Mouse (Mus musculus): ENCODE measurements at regions not wholly inside any gene's neighbourhood (a gene's known extent, or its start where the extent isn't known, plus 50 kb on each side); places are given as distances from the start of the nearest gene placed in this dataset.
"Not testable (repeated sequence)": the region's sequence is repeated elsewhere in the genome, so short reads cannot be mapped to it uniquely, and the experiment has no call there.

DNA sequence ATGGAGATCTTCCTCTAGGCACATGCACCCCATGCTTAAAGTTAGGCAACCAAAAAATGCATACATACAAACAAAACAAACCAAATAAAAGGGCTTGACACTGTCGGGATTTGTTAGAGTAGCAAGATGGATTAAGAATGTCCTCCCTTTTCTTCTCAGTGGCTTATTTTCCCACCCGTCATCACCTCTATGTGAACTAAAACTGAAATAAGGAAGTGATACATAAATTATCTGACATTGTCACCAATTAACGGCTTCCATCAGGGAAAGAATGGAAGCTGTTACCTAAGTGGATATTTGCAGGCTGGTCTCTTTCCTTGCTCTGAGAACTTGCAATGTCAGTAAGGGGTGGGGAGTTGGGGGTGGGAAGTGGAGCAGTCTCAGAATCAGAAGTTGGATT is 541.5 kb downstream of the Diaph3 start:
- no peak for DNase-seq (ENCODE audit: low read depth, low spot score)

DNA sequence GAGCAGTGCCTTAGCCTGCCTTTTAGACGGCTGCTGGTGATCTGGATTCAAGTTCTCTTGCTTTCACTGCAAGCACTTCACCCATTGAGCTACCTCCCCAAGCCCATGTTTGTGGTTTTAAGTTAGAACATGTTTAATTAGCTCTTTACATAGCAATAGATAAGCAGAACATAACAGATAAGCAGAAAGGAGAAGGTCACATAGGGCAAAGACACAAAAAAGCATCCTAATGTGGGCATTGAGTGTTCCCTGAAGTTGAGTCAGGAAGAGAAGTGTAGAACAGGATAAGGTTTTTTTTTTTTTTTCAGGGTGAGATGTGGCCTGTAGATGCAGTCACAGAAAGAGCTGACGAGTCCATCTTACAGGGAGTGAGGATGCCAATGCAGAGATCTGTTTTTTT is 552.5 kb downstream of the Diaph3 start:
- no peak for DNase-seq (ENCODE audit: low read depth, low spot score)

DNA sequence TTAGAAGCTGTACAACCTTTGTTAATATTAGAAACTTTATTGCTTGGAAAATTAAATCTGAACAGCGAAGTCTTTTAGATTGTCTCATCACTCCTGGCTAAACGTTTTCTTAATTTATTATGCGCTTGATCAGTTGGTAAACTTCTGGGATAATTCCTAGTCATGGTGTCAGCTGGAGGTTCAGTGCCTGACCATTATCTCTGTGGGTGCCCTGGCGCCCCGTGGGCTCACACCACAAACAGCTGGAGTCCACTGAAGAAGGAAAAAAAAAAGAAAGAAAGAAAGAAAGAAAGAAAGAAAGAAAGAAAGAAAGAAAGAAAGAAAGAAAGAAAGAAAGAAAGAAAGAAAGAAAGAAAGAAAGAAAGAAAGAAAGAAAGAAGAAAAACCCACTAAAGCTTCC is 555.1 kb downstream of the Diaph3 start:
- DNase-seq (ENCODE audit: low read depth, low spot score): not testable (repeated sequence)

DNA sequence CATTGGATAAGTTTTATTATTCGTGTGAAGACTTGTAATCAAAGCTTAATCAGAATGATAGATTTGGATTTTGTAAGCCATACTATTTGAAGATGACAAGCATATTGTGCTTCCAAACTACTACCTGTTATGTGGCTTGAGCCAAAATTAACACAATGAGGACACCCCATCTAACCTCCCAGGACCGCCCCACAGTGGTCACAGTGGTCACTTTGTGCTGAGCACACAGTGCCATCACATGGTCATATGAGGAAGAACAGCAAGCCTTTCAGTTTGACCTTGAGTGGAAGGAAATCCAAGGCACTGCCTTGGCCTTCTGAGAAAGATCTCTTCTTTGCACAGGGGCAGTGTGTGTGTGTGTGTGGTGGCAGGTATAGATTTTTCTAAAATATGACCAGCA is 578.3 kb downstream of the Diaph3 start:
- no peak for DNase-seq (ENCODE audit: low read depth, low spot score)

DNA sequence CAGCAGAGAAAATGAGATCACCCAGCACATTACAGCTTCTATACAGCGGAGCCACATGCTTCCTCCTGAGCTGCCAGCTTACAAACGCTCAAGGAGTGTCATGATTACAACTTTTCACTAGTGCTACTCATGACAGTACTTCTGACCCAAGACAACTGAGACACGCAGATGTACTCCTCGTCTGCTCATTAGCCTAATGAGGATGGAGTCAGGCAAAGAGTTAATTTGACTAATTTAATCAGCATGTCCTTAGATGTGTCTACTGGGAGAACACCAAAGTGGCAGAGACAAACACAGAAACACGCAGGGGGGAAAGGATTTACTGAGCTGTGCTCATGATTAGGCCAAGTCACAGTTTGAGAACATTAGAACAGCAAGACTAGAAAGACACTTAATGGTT is 603.0 kb downstream of the Diaph3 start:
- no peak for DNase-seq (ENCODE audit: low read depth, low spot score)

DNA sequence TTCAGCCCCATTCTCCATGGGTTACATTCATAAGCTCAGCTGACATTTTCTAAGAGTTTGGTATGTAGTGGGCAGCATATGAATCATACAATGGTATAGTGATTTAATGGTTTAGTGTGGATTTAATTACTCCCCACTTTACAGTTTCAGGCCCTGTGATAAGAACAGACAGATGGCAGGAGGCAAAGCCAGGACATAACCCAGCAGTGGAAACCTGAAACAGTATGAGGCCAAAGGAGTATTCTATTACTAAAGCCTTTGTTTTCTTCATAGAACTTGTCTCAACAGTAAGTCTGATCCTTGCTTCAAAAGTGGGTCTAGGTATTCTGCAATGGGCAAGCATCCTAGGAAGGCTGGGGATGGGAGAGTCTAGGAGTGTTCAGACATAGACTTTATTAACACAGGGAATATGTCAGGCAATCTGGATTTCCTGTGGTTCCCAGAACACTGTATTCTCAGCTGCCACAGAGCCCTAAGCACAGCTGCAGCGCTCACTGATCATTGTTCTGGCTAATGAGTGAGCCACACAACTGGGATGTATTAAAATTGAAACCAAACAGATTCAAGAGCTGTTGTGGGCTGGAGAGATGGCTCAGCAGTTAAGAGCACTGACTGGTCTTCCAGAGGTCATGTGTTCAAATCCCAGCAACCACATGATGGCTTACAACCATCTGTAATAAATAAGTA is 604.6 kb downstream of the Diaph3 start:
- DNase-seq (ENCODE audit: low read depth, low spot score): no peak

DNA sequence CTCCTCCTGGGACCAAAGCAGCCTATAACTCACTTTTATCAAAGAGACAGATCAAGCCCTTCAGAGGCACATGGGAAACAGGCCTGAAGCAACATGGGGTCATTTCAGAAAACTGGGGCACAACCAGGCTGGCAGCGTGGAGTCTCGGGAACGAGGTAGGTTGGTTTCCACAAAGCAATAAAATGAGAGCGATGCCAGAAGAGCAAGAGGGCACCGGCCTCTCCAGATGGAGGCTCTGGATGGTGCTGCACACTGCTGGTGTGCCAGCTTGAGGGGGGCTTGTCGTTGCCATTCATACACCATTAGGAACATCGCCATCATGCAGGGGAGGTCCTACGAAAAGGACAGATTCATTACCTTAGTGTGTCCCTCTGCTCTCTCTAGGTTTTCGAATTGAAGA is 630.6 kb downstream of the Diaph3 start:
- no peak for DNase-seq (ENCODE audit: low read depth, low spot score)

DNA sequence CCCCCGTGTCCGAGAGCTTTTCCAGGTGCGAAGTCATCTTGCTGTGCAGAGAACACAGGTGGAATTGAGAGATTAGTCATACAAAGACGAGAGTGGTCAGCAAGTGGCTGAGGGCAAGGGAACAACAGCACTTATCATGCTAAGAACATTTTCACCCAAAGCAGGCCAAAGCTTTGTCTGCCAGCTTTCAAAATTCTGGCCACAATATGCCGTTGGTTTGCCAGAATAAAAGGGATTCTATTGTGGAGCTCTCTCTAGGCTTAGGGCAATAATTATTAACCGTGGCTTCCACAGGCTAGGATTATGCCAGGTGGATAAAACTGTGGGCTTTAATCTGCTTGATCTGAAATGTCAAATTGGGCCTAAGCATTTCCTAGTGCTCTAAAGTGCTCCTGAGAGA is 631.3 kb downstream of the Diaph3 start:
- DNase-seq (ENCODE audit: low read depth, low spot score): no peak

DNA sequence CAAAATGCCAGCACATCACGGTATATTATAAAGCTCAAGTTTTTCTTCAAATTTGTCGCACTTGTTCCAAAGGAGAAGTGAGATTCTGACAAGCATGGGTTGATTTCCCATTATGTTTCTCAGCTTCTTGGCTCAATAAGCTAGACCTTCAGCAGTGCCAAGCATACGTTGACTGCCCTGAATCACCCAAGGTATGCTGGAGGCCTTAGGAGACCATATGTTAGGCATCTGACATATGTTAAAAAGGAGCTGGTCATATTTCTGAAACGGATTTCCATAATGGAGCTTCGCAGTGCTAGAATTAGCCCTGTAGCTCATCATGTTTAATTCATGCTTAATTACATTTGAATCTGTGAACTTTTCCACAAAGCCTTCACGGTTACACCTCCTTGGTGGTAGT is 634.7 kb downstream of the Diaph3 start:
- no peak for DNase-seq (ENCODE audit: low read depth, low spot score)

DNA sequence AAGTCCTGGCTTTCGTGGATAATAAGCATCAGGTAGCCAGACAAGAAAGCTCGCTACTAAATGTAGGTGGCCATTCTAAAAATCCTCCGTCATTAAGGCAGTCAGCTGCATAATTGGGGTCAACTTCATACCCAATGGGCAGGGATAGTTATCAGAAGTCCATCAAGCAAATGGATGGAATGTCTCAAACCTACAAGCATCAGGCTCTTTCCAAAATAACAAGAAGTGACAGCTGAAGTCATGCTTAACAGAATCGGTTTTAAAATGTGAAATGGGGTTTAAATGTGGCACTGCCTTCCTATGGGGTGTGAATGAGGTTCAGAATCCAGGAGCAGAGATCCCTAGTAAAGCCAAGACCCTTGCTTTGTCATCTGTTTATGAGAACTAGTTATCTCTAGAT is 650.2 kb downstream of the Diaph3 start:
- DNase-seq (ENCODE audit: low read depth, low spot score): no peak

DNA sequence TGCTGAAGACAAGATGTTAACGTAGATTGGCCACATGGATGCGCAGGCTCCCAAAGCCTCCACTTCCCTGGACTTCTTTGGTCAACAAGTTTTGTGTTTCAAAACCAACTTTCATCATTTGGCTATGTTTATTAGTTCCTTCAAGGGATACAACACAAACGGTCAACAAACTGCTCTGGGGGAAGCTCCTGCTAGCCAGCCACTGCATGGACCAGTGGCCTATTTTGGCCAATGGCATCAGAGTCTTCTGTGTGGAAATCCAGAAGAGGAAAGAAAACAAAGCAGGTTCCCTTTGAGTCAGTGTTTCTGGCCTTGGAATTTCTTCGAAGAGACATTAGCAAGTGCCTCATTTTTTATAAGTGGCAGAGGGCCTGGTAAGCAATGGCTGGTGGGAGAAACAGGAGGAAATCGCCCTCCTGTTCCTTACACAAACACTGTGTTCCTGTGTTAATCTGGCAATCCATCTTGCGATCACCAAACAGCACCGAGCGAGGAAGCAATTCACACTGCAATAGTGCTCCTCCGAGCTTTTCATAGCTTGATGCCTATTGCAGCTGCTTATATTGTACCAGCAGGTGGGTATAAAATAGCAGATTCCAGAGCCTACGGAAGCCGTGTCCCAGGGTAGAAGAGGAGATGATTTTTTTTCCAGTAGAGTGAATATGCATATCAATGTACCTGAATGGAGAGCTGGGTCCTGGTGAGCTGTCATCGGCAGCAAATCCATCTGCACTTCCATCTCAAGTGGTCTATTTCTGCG is 651.0 kb downstream of the Diaph3 start:
- DNase-seq (ENCODE audit: low read depth, low spot score): no peak

DNA sequence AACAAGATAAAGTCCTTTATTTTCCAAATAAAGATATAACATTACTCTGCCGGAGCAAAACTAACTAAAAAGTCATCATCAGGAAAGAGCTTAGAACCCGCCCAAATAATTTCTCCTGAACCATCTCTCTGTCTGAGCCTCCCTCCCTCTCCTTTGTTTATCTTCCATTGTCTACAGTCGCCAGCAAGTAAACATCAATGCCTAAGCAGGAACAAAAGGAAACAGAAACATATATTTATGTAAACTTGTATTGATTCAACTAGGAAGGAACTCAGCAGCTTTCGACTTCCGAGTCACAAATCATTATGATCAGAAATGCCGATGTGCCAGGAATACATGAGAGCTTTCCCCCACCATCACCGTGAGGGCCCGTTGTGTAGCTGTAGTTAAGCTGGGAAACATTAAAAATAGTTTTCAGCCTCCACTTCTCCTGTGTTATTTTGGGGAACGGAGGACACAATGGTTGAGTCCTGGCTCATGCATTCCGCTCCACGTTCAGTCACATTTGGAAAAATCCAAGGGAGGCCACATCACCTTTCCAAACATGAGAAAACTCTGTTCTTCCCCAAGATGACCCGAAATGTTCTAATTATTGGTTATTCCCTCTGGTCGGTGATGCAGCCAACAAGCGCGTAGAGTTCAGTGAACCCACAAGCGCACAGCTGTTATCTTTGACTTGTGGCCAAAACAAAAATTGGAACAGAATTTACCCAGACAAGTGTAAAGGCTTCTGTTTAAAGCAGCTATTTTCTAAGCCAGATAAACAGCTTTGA is 651.8 kb downstream of the Diaph3 start:
- peak; percentile 65 for DNase-seq (ENCODE audit: low read depth, low spot score)

DNA sequence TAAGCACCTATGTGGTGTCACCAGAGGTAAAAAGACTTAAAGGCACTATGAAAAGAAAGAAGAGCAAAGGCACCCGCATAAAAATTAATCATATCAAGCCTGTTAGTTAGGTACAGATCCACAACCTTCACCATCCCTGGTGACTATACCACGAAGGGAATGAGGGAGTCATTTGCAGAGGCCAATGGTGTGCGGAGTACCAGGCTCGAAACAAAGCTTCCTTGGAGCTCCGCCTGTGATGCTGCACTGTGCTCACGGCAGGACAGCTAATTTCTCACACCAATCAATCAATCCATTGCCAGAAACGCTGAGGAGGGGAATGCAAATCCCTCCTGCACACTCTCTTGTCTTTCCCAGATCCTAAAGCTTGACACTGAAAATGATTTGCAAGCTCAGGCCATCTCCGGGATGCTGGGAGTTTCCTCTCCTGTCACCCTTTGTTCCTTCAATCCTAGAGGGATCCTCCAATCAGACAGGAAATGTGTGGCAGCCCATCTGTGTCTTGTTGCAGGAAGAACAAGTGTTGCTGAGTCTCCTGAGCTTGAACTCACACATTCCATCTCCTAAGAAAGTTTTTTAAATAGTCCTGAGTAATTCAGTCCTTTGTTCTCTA is 653.6 kb downstream of the Diaph3 start:
- no peak for DNase-seq (ENCODE audit: low read depth, low spot score)

DNA sequence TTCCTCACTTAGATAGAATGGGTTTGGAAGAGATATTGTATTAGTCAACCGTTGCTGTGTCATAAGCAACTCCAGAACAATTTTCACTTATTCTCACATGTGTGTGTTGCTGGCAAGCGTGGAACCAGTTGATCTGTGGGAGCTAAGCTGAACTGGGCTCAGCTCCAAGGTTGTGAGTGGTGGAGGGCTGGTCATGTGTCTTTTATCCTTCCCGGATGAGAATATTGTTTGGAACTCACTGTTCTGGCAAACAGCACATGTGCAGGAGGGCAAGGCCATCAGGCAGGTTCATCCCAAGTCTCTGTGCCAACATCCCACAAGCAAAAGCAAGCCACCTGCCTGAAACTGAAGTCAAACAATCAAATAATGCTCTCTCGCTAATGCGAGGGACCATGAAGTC is 656.8 kb downstream of the Diaph3 start:
- DNase-seq (ENCODE audit: low read depth, low spot score): no peak

DNA sequence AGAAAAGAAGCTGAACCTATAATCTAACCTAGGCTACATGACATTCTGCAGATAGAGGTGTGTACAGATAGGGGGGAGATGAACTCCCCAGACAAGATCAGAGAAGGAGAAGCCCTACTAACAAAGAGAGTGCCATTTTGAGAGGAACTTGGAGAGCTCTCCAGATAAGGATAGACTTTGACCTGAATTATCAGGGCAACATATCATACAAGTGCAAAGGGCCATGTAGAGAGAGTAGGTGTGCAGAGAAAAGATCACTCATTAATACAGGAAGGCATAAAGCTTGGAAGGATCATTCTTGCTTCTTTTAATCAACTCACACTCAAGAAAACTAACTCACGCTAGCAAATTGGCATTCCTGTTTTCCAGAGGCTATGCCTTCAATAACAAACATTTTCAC is 667.4 kb downstream of the Diaph3 start:
- no peak for DNase-seq (ENCODE audit: low read depth, low spot score)

DNA sequence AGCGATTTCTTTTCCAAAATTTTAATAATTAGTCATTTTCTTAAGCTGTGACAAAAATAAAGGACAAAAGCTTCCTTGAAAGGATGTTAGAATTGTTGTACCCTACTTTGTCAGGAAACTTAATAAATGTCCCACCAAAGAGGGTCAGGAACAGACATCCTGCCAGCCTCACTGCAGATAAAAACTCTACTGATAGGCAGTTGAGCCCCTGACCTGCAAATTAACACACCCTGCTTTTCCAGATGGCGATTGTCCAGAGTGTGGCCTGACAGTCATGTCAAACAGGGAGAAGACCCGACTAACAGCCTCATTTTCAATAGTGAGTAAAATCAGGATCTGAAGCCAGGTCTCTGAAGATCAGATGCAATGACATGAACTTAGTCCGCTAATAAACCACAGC is 670.6 kb downstream of the Diaph3 start:
- no peak for DNase-seq (ENCODE audit: low read depth, low spot score)

DNA sequence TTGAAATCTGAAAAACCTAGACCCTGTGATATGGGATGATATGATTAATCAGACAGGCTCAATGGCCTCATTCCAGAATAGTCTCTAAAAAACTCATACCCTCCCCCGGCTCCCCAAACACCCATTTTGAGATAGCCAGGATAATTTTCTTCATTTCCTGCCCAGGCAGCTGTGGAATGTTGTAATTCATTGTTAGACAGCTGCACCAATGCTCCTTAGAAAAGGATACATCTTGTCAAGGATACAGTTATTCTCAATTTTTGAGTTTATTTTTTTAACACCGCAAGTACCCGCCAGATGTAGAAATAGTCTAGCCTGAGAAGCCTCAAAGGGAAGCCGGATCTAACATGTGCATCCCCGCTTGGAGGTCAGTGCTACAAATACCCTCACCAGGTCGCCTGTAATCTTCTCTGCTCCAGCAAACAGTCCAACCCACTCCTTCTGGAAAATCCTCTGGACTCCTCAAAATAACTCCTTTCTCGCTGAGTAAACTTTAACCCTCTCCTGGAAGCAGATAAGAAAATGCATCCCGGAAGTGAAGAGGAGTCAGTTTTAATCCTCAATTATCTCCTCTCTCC is 673.1 kb downstream of the Diaph3 start:
- no peak for DNase-seq (ENCODE audit: low read depth, low spot score)

DNA sequence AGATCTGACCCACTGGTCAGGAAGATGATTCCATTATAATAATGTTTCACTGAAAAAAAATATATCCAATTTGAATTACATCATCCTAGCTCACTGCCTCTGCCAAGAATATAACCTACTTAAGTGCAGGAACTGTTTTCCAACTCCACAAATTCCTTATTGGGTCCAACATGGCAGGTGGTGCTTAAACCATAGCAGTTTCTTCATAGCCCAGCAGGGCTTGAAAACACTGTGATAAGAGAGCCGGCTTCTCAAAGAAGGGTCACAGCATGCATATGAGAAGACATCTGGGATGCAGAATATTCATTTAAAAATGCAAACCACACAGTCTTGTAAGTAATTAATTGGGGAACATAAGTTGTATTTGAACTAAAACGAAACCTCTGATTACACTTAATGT is 677.6 kb downstream of the Diaph3 start:
- DNase-seq (ENCODE audit: low read depth, low spot score): no peak

DNA sequence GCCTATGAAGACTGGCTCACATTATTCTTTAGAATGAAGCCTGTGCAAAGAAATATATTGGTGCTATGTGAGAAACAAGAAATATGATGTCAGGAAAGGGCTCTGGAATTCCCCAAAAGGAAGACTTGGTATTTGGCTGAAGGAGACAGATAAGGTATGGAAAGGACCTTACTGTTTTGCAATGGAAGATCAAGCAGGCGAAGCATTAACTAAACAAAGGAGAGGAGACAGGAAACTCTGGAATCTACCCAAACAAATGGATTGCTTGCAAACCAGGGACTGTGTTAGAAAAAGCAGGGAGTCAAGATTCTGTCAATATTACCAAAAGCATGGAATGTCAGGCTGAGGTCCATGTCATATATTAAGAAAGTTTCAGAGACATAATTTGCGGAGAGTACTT is 687.9 kb downstream of the Diaph3 start:
- DNase-seq (ENCODE audit: low read depth, low spot score): no peak

DNA sequence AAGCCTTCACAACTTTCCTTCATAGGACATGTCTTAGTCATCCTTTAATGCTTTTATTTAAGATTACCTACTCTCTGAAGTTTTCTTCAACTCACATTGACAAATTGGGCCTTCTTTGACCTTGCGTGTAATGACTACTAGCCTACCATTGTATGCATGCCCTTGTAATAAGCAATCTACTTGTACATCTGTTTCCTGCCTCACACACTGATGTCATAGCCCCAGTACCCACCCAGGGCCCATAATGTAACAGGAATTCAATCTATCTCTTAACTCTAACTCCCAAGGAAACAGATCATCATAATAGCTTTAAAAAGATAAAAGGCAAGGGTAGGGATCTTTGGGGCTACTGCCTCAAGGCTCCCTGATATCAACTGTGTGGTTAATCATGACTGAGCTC is 690.4 kb downstream of the Diaph3 start:
- DNase-seq (ENCODE audit: low read depth, low spot score): no peak

DNA sequence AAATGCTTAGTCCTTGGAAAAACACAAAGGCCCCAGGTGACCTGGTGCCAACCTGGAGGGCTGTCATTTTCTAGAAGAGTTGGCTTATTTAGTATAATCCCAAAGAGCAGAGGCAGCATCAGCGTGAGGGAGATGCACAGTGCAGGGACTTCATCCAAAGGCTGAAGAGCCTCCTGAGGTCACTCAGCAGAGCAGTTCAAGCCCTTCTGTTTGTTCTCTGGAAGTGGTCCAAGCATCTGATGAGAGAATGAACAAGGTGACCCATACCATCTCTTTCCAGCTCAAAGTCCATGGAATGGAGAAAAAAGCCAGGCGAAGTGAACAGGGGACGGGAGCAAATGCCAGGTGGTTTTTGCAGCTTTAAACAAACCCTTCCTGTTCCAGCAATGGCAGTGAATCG is 695.9 kb downstream of the Diaph3 start:
- no peak for DNase-seq (ENCODE audit: low read depth, low spot score)
